Mouse (Mus musculus): ENCODE data around the gene Bpifb3. TPM values are rescaled to one million over a fixed set of nuclear protein-coding genes. Genes with fewer than 3 reads are reported as not detected.

Gene Bpifb3
- polyA plus RNA-seq, 1 experiment from 2014 or later = 0.12 TPM

DNA sequence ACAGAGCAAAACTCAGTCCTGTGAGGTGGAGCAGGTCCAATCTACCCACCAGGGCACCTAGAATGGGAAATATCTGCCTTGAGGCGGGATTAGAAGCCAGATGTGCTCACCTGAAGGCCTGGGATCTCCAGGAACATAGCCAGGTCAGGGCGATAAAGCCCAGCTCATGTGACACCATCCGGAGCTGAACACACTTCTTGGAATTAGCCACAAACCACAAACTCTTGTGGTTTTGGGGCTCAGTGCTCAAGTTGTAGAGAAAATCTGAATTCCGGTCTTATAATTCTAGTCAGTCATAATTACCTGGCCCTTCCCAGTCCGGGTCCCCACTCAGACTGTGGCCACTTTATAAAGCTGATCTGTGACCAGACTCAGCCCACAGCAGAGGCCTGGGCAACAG, 19.8 kb downstream of the Bpifb3 start, which contains the start of gene Bpifb4:
TSS of gene Bpifb4 (plus strand) at position 370 of the 400 bp plus-strand sequence.
- Histone ChIP-seq H3K27ac (no peak within 1 kb of the TSS), H3K4me2 (no peak within 1 kb of the TSS), H3K9ac (no peak within 1 kb of the TSS), H3K4me1 (replicated peaks) (peaks cover 8% of the 10 kb centered on the region; the same call in 1 of the 2 replicates), H3K27me3 (no peaks in the 10 kb centered on the region), H3K4me3 (no peak within 1 kb of the TSS), H3K36me3 (no peaks in the 10 kb centered on the region), H3K9me3 (no peaks in the 10 kb centered on the region)
- 85% methylated on average over 5 of the region's 5 CpGs for WGBS
- ATAC-seq (ENCODE audit: low FRiP score) = no peak

DNA sequence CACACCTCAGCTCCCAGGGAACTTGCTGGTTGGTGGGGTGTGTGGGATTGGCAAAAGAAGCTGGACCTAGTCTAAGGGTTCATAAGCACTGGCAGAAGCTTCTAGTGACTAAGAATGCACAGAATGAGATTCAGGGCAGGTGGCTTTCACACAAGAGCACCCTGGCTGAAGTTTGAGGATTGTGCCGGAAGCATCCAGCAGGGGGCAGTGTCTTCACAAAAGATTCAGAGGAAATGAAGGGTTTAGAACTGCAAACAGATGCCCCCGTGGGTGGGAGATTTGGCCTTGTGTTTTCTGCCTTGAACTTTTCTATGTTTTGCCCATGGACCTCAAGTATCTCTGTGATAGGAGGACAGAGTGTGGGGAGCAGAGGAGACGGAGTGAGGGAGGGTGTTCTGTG, 25.5 kb downstream of the Bpifb3 start:
- Histone ChIP-seq H3K4me2 (no peak overlapping the region), H3K27me3 (no peaks in the 10 kb centered on the region), H3K36me3 (no peaks in the 10 kb centered on the region), H3K4me1 (replicated peaks) (no peaks in the 10 kb centered on the region), H3K27ac (no peak overlapping the region), H3K9ac (no peak overlapping the region), H3K4me3 (no peak overlapping the region), H3K9me3 (no peaks in the 10 kb centered on the region)
- no peak for ATAC-seq (ENCODE audit: low FRiP score)
- 48% methylated on average over 3 of the region's 3 CpGs for WGBS

DNA sequence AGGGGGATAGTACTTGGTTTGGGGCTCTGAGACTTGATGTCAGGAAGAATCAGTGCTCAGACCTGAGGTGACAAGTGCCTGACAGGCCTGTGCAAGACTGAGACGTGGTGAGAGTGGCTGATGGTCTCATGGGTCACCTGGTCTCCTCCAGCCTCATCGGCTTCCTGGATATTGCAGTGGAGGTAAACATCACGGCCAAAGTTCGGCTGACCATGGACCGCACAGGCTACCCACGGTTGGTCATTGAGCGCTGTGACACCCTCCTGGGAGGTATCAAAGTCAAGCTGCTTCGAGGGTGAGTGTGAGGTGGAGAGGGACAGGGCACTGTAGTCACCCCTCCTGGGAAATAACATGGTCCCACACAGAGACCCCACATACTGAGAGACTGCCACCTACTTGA, 26.5 kb downstream of the Bpifb3 start:
- ATAC-seq (ENCODE audit: low FRiP score) = no peak
- no peaks in the 10 kb centered on the region for H3K27me3 ChIP-seq
- H3K4me1 ChIP-seq (replicated peaks) = no peaks in the 10 kb centered on the region
- no peak overlapping the region for H3K9ac ChIP-seq
- no peak overlapping the region for H3K4me3 ChIP-seq
- H3K9me3 ChIP-seq = no peaks in the 10 kb centered on the region
- H3K27ac ChIP-seq = no peak overlapping the region
- H3K4me2 ChIP-seq = no peak overlapping the region
- no peaks in the 10 kb centered on the region for H3K36me3 ChIP-seq
- WGBS = 94% methylated on average over 8 of the region's 8 CpGs

DNA sequence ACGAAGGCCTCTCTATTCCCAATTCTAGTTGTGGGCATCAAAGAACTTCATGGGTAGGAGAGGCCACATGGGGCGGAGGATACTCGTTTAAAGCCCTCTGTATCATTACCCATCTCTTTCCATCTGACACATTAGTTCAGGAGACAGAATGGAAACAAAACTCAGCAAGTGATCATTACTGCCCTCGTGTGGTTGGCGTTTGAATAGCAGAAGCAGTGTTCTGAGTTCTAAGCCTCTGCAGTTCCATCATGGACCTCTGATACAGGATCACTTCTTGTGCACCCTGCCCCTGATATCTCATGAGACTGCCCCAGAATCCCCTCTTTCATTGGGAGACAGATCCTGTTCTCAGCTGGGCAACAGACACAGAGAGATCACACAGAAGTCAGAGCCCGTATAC, 34.9 kb downstream of the Bpifb3 start:
- H3K27me3 ChIP-seq = no peaks in the 10 kb centered on the region
- no peak for ATAC-seq (ENCODE audit: low FRiP score)
- H3K4me2 ChIP-seq = no peak overlapping the region
- H3K9ac ChIP-seq = no peak overlapping the region
- no peaks in the 10 kb centered on the region for H3K4me1 ChIP-seq (replicated peaks)
- no peak overlapping the region for H3K4me3 ChIP-seq
- no peak overlapping the region for H3K27ac ChIP-seq
- no peaks in the 10 kb centered on the region for H3K9me3 ChIP-seq
- WGBS = 34% methylated on average over 6 of the region's 6 CpGs
- H3K36me3 ChIP-seq = no peaks in the 10 kb centered on the region

DNA sequence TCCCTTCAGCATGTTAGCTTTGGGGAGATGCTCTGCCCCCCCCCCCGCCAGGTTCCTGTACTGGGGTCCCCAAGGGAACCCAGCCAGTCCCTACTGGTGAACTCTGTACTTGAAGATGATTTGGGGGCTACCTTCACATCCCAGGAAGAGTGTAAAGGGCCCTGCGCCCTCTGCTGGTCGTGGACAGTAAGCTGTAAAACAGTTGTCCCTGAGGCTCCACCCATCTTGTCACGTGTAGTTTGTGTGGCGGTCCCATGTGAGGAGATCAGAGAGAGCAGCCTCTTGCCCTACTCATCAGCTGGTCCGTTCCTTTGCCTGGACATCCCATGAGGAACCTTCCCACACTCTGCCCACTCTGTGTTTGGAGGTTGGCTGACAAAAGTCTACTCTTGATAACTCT, 35.8 kb downstream of the Bpifb3 start:
- ATAC-seq (ENCODE audit: low FRiP score) = no peak
- 11% methylated on average over 6 of the region's 6 CpGs for WGBS
- Histone ChIP-seq H3K9ac (no peak overlapping the region), H3K27ac (no peak overlapping the region), H3K36me3 (no peaks in the 10 kb centered on the region), H3K4me2 (peak overlapping the region; percentile 14), H3K4me1 (replicated peaks) (no peaks in the 10 kb centered on the region), H3K4me3 (no peak overlapping the region), H3K27me3 (no peaks in the 10 kb centered on the region), H3K9me3 (no peaks in the 10 kb centered on the region)

DNA sequence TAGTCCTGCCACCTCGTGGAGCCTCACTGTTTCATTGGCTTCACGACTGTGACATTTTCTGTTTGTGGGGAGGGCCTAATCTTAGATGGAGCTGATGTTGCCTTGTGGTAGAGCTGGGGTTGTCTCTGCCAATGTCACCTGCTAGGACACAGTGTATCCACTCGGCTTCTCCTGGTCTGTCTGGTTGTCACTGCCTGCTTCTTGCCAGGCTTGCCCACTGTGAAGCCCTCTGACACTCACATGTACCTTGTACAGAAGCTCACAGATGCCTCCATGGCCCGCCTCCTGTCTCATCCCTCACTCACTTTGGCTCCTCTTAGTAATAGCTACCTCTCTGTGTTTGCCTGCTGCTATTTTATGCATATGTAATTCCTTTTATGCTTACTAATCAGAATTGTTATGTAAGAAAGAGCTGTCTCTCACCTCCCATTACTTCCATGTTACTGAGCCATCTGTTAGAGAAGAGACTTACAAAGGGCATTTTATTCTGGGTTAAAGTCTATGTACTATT, 44.8 kb downstream of the Bpifb3 start:
- Histone ChIP-seq H3K4me2 (no peak overlapping the region), H3K4me3 (no peak overlapping the region), H3K27me3 (no peaks in the 10 kb centered on the region), H3K36me3 (no peaks in the 10 kb centered on the region), H3K9me3 (no peaks in the 10 kb centered on the region), H3K9ac (no peak overlapping the region), H3K4me1 (replicated peaks) (no peaks in the 10 kb centered on the region), H3K27ac (no peak overlapping the region)
- WGBS = 78% methylated on average over 4 of the region's 4 CpGs
- ATAC-seq (ENCODE audit: low FRiP score) = no peak

DNA sequence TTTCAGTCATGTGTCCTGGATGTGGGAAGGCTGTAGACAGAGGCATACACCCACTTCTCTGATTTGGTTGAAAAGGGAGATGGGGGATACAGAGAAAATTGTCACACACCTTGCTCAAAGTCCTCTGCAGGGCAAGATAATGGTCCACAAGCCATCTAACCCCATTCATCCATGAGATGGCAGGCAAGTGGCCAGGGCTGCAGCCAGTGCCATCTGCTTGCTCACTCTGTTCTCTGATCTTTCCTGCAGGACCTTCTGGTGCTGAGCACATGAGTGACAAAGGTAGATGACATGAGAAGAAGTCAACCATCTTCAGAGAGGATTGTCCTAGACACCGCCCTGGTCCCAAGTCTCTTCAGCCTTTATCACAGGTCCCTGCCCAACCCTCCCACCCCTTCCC, 45.3 kb downstream of the Bpifb3 start:
- no peaks in the 10 kb centered on the region for H3K27me3 ChIP-seq
- no peaks in the 10 kb centered on the region for H3K36me3 ChIP-seq
- H3K27ac ChIP-seq = no peak overlapping the region
- H3K9me3 ChIP-seq = no peaks in the 10 kb centered on the region
- WGBS = 94% methylated on average over 1 of the region's 1 CpGs
- no peak for ATAC-seq (ENCODE audit: low FRiP score)
- no peak overlapping the region for H3K9ac ChIP-seq
- H3K4me2 ChIP-seq = no peak overlapping the region
- no peak overlapping the region for H3K4me3 ChIP-seq
- H3K4me1 ChIP-seq (replicated peaks) = no peaks in the 10 kb centered on the region

DNA sequence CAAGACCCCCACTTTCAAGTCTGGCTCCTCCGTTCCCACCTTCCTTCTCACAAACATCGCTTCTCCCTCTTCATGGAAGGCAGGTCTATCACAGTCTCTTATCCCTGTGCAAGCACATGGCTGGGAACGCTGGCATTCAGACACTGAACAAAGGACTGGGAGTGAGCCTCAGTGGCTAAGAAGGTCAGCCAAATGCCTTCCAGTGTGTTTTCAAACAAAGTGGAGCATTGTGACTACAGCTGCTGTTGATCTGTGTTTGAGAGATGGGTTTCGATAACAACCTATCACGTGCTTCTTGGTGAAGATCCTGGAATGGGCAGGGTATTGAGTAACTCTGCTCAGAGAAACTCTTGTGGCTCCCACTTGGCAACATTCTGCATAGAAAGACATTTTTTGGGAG, 52.2 kb downstream of the Bpifb3 start:
- no peak for ATAC-seq (ENCODE audit: low FRiP score)
- no peaks in the 10 kb centered on the region for H3K36me3 ChIP-seq
- H3K4me2 ChIP-seq = no peak overlapping the region
- no peak overlapping the region for H3K4me3 ChIP-seq
- no peaks in the 10 kb centered on the region for H3K9me3 ChIP-seq
- WGBS = 58% methylated on average over 5 of the region's 5 CpGs
- no peak overlapping the region for H3K9ac ChIP-seq
- no peak overlapping the region for H3K27ac ChIP-seq
- H3K4me1 ChIP-seq (replicated peaks) = no peaks in the 10 kb centered on the region
- H3K27me3 ChIP-seq = no peaks in the 10 kb centered on the region

DNA sequence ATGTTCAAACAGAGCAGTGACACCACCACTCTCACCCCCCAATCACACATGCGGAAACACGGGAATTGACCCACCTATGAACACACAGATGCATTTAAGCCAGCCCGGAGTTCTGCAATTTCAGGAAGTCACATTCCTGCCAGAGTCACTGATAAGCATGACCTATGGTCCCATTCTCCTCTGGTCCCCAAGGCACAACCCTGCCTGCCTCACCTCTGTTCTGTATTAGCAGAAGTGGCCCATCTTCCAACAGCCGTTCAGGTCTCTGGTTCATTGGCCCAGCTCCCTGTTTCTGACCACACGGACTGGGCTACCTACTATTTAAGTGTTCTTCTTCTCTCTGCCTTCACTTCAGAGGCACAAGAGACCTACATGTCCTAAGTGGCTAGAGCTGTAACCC, 56.6 kb downstream of the Bpifb3 start, which contains the start of gene Bpifa6:
TSS of gene Bpifa6 (plus strand) at position 364 of the 400 bp plus-strand sequence.
- no peak within 1 kb of the TSS for H3K9ac ChIP-seq
- H3K9me3 ChIP-seq = no peaks in the 10 kb centered on the region
- no peak within 1 kb of the TSS for H3K4me2 ChIP-seq
- H3K36me3 ChIP-seq = no peaks in the 10 kb centered on the region
- H3K4me3 ChIP-seq = no peak within 1 kb of the TSS
- no peaks in the 10 kb centered on the region for H3K4me1 ChIP-seq (replicated peaks)
- H3K27me3 ChIP-seq = no peaks in the 10 kb centered on the region
- no peak within 1 kb of the TSS for H3K27ac ChIP-seq
- no peak for ATAC-seq (ENCODE audit: low FRiP score)
- 87% methylated on average over 5 of the region's 5 CpGs for WGBS

Other genes with a start within 250 kb of the Bpifb3 start
- 0.09 TPM in 1 of 2 replicates, not detected in the other for gene Dnmt3c, start 221.6 kb upstream of the Bpifb3 start, polyA plus RNA-seq (2015; fragmentation: Nextera tagmentation; extraction: Ambion mirVana)
- gene Mapre1, start 177.0 kb upstream of the Bpifb3 start, polyA plus RNA-seq (2015; fragmentation: Nextera tagmentation; extraction: Ambion mirVana) = 430 and 438 TPM in 2 replicates
- not detected in 2 replicates for gene Efcab8, start 138.3 kb upstream of the Bpifb3 start, polyA plus RNA-seq (2015; fragmentation: Nextera tagmentation; extraction: Ambion mirVana)
- not detected in 2 replicates for gene Sun5, start 47.1 kb upstream of the Bpifb3 start, polyA plus RNA-seq (2015; fragmentation: Nextera tagmentation; extraction: Ambion mirVana)
- not detected in 2 replicates for gene Bpifb2, start 43.2 kb upstream of the Bpifb3 start, polyA plus RNA-seq (2015; fragmentation: Nextera tagmentation; extraction: Ambion mirVana)
- not detected in 2 replicates for gene Bpifb6, start 17.8 kb upstream of the Bpifb3 start, polyA plus RNA-seq (2015; fragmentation: Nextera tagmentation; extraction: Ambion mirVana)
- gene Bpifb4, start 20.0 kb downstream of the Bpifb3 start, polyA plus RNA-seq (2015; fragmentation: Nextera tagmentation; extraction: Ambion mirVana) = not detected in 2 replicates
- not detected in 2 replicates for gene Bpifa6, start 56.7 kb downstream of the Bpifb3 start, polyA plus RNA-seq (2015; fragmentation: Nextera tagmentation; extraction: Ambion mirVana)
- not detected in 2 replicates for gene Bpifa2, start 90.0 kb downstream of the Bpifb3 start, polyA plus RNA-seq (2015; fragmentation: Nextera tagmentation; extraction: Ambion mirVana)
- not detected in 2 replicates for gene Bpifa3, start 212.1 kb downstream of the Bpifb3 start, polyA plus RNA-seq (2015; fragmentation: Nextera tagmentation; extraction: Ambion mirVana)
- gene Bpifa1, start 224.7 kb downstream of the Bpifb3 start, polyA plus RNA-seq (2015; fragmentation: Nextera tagmentation; extraction: Ambion mirVana) = not detected in 2 replicates
- not detected in 2 replicates for gene Bpifa5, start 244.4 kb downstream of the Bpifb3 start, polyA plus RNA-seq (2015; fragmentation: Nextera tagmentation; extraction: Ambion mirVana)

Data from hindbrain, embryonic 13.5 days (tissue).